Mouse (Mus musculus) cerebellum, postnatal 4 days (tissue): ENCODE measurements around the gene Krt31.

ENCODE experiments used
- DNase-seq, 2 experiments: peaks; one replicate each; pipeline ENCODE4 v3.0.0; 2022; ENCODE audit warnings: low spot score in 2 of 2, mixed read lengths in 1 of 2

The Krt31 gene

DNA sequence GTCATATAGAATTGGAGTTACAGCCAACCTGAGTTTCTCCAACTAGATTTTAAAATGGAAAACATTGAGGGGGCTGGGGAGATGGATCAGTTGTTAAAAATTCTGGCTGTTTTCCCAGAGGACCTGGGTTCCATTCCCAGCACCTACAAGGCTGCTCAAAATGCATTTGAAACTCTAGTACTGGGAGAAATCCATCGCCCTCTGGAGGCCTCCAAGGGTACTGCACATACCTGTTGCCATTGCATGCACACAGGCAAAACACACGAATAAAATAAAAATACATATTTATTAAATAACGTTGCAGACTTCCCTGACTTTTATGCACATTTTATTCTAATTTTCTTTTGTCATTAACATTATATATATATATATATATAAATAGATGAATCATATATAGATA lies 43.7 kb downstream of the Krt31 start:
- no peak for DNase-seq

GRCm38 (mm10) chr11:100005905-100006304 lies 44.4 kb downstream of the Krt31 start:
- DNase-seq, result no peak

- peak in 1 of 2 experiments; percentile 50 for DNase-seq
These were observed 45.5 kb downstream of the Krt31 start for GRCm38 (mm10) chr11:100004846-100005245.

GRCm38 (mm10) chr11:99999091-99999490 lies 51.3 kb downstream of the Krt31 start:
- no peak for DNase-seq
